Mouse (Mus musculus): ENCODE measurements around the gene Erv3.

Erv3 gene

DNA sequence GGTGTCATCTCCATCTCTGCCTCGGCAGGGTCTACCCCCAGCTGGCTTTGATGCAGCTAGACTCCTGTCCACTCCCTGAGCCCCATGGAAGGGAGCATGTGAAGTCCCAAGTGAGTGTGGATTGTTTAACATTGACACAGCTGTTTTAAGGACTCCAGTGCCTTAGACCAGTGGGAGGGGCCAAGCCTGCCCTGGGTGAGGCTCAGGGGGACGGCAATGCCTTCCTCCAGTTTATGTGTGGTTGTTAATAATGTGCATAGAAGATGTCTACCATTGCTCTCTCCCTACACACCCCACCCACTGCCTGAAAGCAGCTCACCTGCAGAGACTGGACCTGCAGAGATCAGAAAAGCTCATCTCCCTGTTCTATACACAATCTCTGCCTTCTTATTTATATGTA, 35.6 kb downstream of the Erv3 start:
- no peak for DNase-seq (ENCODE audit: low spot score)

DNA sequence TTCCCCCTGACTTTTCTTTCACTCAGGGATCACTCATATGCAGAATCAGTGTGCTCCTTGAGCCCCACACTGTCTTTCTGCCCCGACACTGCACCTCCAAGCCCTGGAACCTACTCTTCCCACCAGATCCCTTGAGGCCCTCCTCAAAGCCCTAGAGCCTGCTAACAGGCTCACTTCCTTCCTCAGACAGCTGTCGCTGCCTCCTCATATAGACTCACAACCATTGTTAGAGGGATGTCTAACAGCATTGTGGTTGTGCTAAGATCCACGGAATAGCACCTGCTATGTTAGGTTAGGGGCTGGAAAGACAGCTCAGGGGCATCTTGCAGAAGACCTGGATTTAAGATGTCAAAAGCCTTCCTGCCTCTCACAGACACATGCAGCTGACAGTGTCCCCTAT, 37.1 kb downstream of the Erv3 start:
- no peak for DNase-seq (ENCODE audit: low spot score)

DNA sequence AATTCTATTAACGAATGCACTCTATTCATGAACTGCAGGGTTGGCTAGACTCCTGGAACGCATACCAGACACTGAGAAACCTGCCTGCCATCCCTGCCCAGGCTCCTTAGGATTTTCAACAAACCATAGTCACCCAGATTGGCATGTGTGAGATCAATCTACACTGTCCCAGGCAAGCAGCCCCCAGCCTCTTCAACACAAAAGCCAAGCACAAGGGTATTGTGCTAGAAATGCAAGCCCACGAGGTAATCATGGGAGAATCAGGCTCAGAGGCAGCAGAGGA, 37.9 kb downstream of the Erv3 start:
- no peak for DNase-seq (ENCODE audit: low spot score)

DNA sequence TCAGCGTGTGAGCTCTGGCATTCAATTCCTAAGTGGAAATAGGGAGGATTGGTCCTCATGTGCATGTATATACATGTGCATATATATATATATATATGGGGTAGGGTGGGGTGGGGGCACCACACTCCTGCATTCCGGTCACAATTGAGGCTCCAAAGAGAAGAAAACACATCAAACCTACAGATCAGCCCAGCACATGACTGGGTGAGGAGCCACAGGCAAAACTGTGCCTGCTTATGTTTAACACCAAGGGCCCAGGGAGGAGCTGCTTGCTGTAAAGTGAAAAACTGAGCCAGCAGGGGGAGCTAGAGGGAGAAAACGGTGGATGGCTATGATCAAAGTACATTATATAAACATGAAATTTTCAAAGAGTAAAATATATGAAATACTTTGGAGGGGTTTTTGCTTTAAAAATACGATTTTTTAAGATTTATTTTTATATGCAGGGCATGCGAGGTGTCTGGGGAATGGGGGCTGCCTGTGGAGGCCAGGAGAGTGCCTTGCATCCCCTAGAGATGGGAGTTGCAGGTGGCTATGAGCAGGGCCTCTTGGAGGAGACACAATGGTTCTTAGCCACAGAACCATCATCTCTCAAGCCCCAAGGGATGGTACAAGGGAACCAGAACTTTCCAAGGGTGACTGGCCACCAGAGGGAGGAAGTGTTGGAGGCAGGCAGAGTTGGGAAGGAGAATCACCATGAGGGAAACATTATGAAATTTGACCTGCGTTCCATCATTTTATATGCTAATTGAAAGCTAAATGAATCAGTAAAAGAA, 38.4 kb downstream of the Erv3 start:
- DNase-seq (ENCODE audit: low spot score): peak; percentile 48

DNA sequence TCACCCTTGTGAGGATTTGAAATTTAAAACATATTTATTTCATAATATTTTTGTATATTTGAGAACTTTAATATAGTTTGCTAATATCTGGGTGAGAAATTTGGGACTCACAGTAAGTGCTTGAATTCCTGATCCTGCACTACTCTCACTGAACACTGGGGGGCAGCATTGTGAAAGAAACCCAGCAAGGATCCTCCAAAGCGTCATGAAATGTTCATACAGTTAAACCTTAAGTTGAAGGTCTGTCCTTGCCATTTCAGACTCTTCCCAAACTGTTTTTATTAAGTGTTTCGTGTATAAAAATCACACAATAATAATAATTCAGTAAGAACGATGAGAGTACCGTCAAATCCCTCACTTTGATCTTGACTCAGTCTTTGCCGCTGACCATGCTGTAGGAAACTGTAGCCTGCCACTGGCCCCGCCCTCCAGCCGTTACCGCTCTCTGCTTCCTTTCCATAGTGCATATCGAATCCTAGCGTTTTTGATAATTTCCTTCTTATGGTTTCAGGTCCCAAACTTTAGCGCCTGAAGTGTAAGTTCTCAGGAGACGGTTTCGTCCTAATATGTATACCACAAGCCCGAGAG, 39.4 kb downstream of the Erv3 start:
- DNase-seq (ENCODE audit: low spot score): peak; percentile 72

DNA sequence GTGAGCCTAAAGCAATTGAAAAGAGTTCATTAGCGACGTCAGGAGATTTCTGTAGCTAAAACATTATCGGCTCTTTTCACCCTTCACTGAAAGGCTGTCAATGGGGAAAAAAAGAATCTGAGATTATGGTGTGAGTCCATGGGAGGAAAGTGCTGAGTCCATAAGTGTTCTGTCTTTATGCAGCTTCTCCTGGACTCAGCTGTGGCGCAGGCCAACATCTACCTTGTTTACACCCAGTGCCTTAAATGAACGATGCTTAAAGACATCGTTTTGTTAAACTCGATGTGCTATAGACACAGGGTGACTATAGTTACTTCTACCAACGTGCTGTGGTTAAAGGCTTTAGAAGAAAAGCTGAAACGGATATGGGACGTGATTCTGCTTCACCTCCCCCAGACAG, 45.2 kb downstream of the Erv3 start:
- no peak for DNase-seq (ENCODE audit: low spot score)

DNA sequence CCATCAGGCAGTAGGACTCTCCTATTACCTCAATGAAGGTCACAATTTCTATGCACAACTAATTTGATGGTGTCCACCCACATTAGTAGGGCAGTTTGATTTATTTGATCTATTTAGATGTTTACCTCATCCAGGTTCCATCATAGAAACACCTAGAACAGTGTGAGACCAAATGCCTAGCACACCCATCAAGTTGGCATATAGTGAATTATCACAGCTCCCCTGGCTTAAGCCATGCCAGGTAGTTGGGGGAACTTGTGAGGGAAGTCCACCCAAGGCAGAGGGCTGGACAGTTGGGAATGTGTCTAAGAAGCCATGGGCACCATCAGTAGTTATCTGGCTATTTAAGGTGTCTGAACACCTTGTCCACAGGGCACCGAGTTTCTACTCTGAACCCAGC, 46.1 kb downstream of the Erv3 start:
- no peak for DNase-seq (ENCODE audit: low spot score)

DNA sequence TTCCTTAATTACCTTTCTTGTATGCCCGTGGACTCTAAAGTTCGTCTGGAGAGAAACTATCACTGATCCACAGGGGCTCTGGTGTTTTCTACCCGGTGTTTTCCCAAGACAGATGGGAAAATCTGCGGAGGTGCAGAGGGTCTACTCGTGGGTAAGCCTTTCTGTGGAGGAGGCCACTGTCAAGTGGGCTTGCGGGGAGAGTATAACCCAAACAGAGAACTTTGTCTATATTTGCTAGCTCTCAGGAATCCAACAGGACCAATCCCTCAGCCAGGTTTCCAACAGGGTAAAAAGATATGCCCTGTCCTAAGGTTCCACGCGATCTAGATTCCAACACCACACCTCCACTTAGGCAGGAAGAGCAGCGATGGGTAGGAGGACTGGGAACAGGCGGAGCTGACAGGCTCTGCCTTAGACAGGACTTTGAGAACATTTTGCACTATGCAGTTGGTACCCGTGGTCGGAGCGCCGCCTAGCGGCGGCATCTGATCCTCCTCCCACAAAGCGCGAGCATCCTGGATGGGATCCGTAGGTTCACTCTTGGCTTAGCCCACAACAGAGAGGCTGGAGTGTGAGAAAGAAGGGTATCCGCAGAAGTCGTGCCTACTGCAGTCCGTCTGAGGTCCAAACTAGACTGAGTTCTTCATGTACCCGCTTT, 46.9 kb downstream of the Erv3 start:
- peak; percentile 34 for DNase-seq (ENCODE audit: low spot score)

DNA sequence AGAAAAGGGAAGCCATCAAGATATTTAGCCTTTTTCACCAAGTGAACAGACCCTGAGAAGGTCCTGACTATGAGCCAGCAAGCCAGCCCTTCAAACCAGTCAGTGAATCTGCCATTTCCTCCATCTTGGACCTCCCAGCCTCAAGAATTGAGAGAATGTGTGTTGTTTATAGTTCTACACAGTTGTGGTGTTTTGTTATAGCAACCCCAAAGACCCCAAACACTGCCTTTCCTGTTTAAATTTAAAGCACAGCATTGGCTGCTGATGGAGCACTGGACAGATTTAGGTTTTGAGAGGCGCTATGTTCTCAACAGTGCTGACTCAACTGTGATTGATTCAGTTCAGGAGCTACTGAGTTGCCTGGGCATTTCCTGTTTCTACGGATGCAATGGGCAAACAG, 47.9 kb downstream of the Erv3 start:
- no peak for DNase-seq (ENCODE audit: low spot score)

DNA sequence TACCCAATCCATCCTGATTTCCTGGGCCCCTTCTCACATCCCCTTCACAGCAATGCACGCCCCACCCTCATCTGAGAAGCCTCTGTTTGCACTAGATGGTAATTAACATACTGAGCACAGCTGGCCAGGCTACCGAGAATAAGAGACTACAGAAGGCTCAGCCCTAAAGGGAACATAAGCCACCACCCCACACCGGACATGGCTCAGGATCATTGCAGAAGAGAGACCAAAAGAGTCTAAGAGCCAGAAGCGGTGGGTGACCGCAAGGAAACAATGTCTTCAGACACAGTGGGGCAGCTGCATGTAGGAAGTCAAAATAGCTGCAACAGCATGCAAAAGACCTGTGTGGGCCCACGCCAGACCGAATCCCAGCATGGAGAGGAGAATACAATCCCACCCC, 50.7 kb downstream of the Erv3 start:
- DNase-seq (ENCODE audit: low spot score): no peak

DNA sequence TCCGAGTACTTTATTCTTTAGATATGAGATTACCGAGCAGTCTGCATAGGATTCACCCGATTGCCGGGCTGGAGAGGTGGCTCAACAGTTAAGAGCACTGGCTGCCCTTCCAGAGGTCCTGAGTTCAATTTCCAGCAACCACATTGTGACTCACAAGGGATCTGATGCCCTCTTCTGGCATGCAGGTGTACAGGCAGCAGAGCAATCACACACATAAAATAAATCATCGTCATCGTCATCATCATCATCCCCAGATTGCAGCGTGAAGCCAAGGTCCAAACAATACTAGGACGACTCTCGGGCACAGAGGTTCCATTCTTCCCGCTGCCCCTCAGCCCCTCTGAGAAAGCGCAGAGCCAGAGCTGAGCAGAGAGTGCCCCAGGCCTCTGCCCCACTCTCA, 51.9 kb downstream of the Erv3 start:
- DNase-seq (ENCODE audit: low spot score): no peak

DNA sequence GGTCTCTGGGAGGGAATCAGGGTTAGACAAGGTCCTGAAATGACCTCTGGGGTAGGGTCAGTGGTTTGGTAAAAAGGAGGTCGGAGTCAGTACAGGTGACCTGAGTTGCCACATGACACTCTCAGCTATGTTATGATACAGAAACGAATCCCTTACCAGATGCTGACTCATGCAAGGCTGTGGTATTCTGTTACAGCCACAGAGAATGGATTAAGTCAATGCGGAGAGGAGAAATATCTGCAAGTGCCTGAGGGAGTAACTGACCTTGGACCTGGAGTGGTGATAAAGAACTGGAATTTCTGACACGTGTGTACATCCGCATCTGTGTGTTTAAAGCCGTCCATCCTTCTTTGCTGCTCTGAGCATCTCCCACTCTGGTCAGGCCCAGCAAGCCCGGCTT, 52.7 kb downstream of the Erv3 start:
- DNase-seq (ENCODE audit: low spot score): no peak

DNA sequence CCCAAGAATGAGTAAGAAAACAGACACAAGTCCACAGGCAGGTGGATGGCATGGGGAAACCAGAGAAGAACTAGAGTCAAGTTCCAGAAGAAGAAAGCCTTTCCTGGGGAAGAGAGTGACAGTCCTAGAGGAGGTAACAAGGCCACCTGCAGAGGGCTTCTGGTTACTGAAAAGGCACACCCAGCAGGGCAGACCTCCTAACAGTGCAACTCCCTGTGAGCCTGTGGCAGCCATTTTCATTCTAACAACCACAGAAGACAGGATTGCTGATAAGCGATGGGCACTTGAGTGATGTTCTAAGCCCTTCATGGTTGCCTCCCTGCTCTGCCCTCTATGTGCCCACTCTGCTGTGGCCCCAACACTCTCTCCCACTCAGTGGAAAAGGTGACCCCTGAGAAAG, 54.2 kb downstream of the Erv3 start:
- DNase-seq (ENCODE audit: low spot score): no peak

DNA sequence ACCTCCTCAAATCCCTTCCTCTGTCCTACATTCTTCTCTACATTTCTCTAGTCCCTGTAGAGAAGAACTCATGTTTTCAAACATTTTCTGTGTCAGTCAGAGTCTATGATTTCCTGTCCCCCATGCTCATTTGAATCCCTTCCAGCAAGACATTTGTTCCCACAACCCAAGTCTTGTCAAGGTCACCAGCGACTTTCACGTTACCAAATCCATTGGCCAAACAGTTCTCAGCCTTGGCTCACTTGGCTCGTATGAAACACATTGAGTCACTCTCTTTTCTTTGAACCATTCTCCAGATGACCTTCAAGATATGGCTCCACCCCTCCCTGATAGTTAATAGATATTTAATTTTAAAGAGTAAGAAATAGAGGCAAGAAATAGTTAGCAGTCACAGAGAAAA, 55.7 kb downstream of the Erv3 start:
- DNase-seq (ENCODE audit: low spot score): no peak
